Mouse (Mus musculus): Measurements from ENCODE around the gene Kcnh6. TPM values are rescaled to one million over a fixed set of nuclear protein-coding genes. Genes with fewer than 3 reads are reported as not detected.

Gene Kcnh6
- polyA plus RNA-seq (2014; fragmentation: Illumina TruSeq; extraction: RNeasy Lipid Tissue Mini Kit (QIAGEN cat#74804); ENCODE audit: low read depth, low replicate concordance) = not detected

DNA sequence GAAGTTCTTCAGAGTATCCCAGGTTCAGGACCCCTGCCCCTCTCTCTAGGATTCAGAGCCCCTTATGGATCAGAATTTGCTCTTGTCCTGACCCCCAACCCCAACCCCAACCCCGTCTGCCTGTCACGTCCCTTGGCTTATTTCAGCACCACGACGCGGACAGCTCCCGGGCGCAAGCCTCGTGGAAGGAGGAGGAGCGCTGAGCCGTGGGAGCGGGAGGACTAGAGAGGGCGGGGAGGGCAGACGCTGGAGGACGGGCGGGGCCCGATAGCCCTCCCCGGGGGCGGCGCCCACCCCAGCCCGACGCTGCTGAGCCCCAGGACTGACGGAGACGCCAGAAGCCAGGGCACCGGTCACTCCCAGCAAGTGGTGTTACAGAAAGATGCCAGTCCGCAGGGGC is at the start of gene Kcnh6:
Gene Kcnh6, plus strand, starts transcription at position 304 of the 400 bp plus-strand sequence.

DNA sequence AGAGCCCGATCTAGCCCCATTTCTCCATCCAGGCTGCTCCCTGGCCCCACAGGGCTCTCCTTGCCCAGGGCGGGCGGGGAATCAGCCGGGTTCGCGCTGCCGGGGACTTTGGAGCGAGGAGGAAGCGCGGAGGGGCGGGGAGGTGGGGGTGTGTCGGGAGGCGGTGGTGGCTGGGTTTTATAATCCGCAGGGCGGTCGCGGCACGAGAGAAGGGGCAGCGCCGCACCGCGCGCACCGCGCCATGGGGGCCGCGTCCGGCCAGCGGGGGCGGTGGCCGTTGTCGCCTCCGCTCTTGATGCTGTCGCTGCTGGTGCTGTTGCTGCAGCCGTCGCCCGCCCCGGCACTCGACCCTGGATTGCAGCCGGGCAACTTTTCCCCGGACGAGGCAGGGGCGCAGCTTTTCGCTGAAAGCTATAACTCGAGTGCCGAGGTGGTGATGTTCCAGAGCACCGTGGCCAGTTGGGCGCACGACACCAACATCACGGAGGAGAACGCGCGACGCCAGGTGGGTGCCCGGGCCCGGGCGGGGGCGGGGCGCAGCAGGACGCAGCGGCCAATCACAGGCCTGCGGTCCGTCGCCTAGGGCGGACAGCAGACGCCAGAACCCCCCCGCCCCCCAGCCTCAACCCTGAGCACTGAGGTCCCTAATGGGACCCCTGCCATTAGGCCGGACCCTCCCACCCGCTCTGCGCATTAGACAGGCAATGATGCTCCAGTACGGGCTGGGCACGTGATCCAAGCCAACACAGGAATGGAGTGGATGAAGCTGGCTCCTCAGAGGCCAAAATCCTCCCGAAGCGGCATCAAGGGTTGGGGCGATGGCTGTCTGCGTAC is 40.0 kb upstream of the Kcnh6 start, which contains the start of gene Ace:
Gene Ace, plus strand, starts transcription at position 205 of the 834 bp plus-strand sequence.

GRCm38 (mm10) chr11:105994375-105994774 is 13.5 kb upstream of the Kcnh6 start, which contains the start of gene Ace3:
Ace3 (plus strand) TSS chr11:105994675.

GRCm38 (mm10) chr11:106036548-106037417 is 28.9 kb downstream of the Kcnh6 start, which contains the start of gene Dcaf7:
Dcaf7 (plus strand) TSS chr11:106036872.

GRCm38 (mm10) chr11:106065923-106066571 is 58.1 kb downstream of the Kcnh6 start, which contains the start of gene Taco1:
Taco1 (plus strand) TSS chr11:106066061.

Other genes starting within 250 kb of the Kcnh6 start
- gene Cyb561, start 54.8 kb upstream of the Kcnh6 start, polyA plus RNA-seq (2014; fragmentation: Illumina TruSeq; extraction: RNeasy Lipid Tissue Mini Kit (QIAGEN cat#74804); ENCODE audit: low read depth, low replicate concordance) = 9.6 TPM
- 24.2 TPM for gene Ace, start 40.2 kb upstream of the Kcnh6 start, polyA plus RNA-seq (2014; fragmentation: Illumina TruSeq; extraction: RNeasy Lipid Tissue Mini Kit (QIAGEN cat#74804); ENCODE audit: low read depth, low replicate concordance)
- not detected for gene Ace3, start 13.4 kb upstream of the Kcnh6 start, polyA plus RNA-seq (2014; fragmentation: Illumina TruSeq; extraction: RNeasy Lipid Tissue Mini Kit (QIAGEN cat#74804); ENCODE audit: low read depth, low replicate concordance)
- 32.6 TPM for gene Dcaf7, start 28.7 kb downstream of the Kcnh6 start, polyA plus RNA-seq (2014; fragmentation: Illumina TruSeq; extraction: RNeasy Lipid Tissue Mini Kit (QIAGEN cat#74804); ENCODE audit: low read depth, low replicate concordance)
- gene Taco1, start 57.9 kb downstream of the Kcnh6 start, polyA plus RNA-seq (2014; fragmentation: Illumina TruSeq; extraction: RNeasy Lipid Tissue Mini Kit (QIAGEN cat#74804); ENCODE audit: low read depth, low replicate concordance) = 61.1 TPM
- gene Map3k3, start 76.5 kb downstream of the Kcnh6 start, polyA plus RNA-seq (2014; fragmentation: Illumina TruSeq; extraction: RNeasy Lipid Tissue Mini Kit (QIAGEN cat#74804); ENCODE audit: low read depth, low replicate concordance) = 33.8 TPM
- gene Gm10840, start 152.7 kb downstream of the Kcnh6 start, polyA plus RNA-seq (2014; fragmentation: Illumina TruSeq; extraction: RNeasy Lipid Tissue Mini Kit (QIAGEN cat#74804); ENCODE audit: low read depth, low replicate concordance) = not detected
- 4.6 TPM for gene Limd2, start 152.7 kb downstream of the Kcnh6 start, polyA plus RNA-seq (2014; fragmentation: Illumina TruSeq; extraction: RNeasy Lipid Tissue Mini Kit (QIAGEN cat#74804); ENCODE audit: low read depth, low replicate concordance)
- gene Strada, start 194.0 kb downstream of the Kcnh6 start, polyA plus RNA-seq (2014; fragmentation: Illumina TruSeq; extraction: RNeasy Lipid Tissue Mini Kit (QIAGEN cat#74804); ENCODE audit: low read depth, low replicate concordance) = 10.7 TPM
- gene Ccdc47, start 208.2 kb downstream of the Kcnh6 start, polyA plus RNA-seq (2014; fragmentation: Illumina TruSeq; extraction: RNeasy Lipid Tissue Mini Kit (QIAGEN cat#74804); ENCODE audit: low read depth, low replicate concordance) = 116 TPM
- gene Ddx42, start 208.8 kb downstream of the Kcnh6 start, polyA plus RNA-seq (2014; fragmentation: Illumina TruSeq; extraction: RNeasy Lipid Tissue Mini Kit (QIAGEN cat#74804); ENCODE audit: low read depth, low replicate concordance) = 28.4 TPM
- 29.6 TPM for gene Ftsj3, start 248.0 kb downstream of the Kcnh6 start, polyA plus RNA-seq (2014; fragmentation: Illumina TruSeq; extraction: RNeasy Lipid Tissue Mini Kit (QIAGEN cat#74804); ENCODE audit: low read depth, low replicate concordance)
- 140 TPM for gene Psmc5, start 248.0 kb downstream of the Kcnh6 start, polyA plus RNA-seq (2014; fragmentation: Illumina TruSeq; extraction: RNeasy Lipid Tissue Mini Kit (QIAGEN cat#74804); ENCODE audit: low read depth, low replicate concordance)

Data from heart, adult 10 weeks (tissue).